Mouse (Mus musculus): ENCODE measurements around the gene Ppp4r1.

DNA sequence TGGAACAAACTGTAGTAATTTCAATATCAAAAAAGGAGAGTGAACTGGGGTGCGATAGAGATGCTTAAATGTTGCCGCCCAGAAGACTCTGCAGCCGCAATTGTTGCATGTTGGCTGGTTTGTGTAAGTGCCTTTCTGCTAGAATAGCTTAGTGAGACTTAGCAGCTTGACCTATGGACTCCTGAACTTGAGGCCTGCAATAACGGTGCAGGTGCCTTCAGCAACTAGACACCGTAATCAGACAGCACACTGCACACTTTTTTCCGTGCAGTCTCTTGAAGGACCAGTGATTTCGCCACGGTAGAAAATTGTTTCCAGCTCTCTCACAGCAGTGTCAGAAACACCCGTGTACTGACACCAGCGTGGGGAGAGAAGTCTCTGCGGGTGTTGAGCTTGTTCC, 46.6 kb downstream of the Ppp4r1 start:
- no peak for TF ChIP-seq CTCF (IDR thresholded peaks at IDR 0.05; ENCODE audit: low read depth)
- TF ChIP-seq EP300 (IDR thresholded peaks at IDR 0.05; ENCODE audit: low read depth), result no peak
